Mouse (Mus musculus) embryo, embryonic 10 days (tissue): ENCODE results near the gene Rabgap1l.

Source experiments
- DNase-seq: peaks from one replicate; pipeline ENCODE4 v3.0.0-alpha.2; 2015; ENCODE audit warnings: low spot score

Gene Rabgap1l

GRCm38 (mm10) chr1:160277940-160278682, 514.9 kb downstream of the Rabgap1l start:
- no peak for DNase-seq

GRCm38 (mm10) chr1:160275248-160275647, 517.8 kb downstream of the Rabgap1l start:
- DNase-seq, result no peak

GRCm38 (mm10) chr1:160273133-160273743, 519.8 kb downstream of the Rabgap1l start:
- DNase-seq, result no peak

GRCm38 (mm10) chr1:160271282-160271967, 521.6 kb downstream of the Rabgap1l start:
- no peak for DNase-seq

GRCm38 (mm10) chr1:160268322-160268721, 524.7 kb downstream of the Rabgap1l start:
- DNase-seq, result no peak

GRCm38 (mm10) chr1:160263630-160264346, 529.2 kb downstream of the Rabgap1l start:
- no peak for DNase-seq

GRCm38 (mm10) chr1:160263053-160263452, 530.0 kb downstream of the Rabgap1l start:
- no peak for DNase-seq

GRCm38 (mm10) chr1:160262415-160262814, 530.6 kb downstream of the Rabgap1l start:
- no peak for DNase-seq

GRCm38 (mm10) chr1:160261849-160262248, 531.2 kb downstream of the Rabgap1l start:
- no peak for DNase-seq

GRCm38 (mm10) chr1:160260605-160261004, 532.4 kb downstream of the Rabgap1l start:
- DNase-seq, result no peak

- no peak for DNase-seq
Observed at GRCm38 (mm10) chr1:160259884-160260283, 533.1 kb downstream of the Rabgap1l start.

- no peak for DNase-seq
Observed at GRCm38 (mm10) chr1:160253108-160253507, 539.9 kb downstream of the Rabgap1l start.

- no peak for DNase-seq
Observed at GRCm38 (mm10) chr1:160251388-160252007, 541.5 kb downstream of the Rabgap1l start.

- no peak for DNase-seq
Observed at GRCm38 (mm10) chr1:160250782-160251181, 542.2 kb downstream of the Rabgap1l start.

- no peak for DNase-seq
Observed at GRCm38 (mm10) chr1:160249786-160250185, 543.2 kb downstream of the Rabgap1l start.

- no peak for DNase-seq
Observed at GRCm38 (mm10) chr1:160247473-160247872, 545.5 kb downstream of the Rabgap1l start.

- DNase-seq, result no peak
Observed at GRCm38 (mm10) chr1:160246844-160247243, 546.2 kb downstream of the Rabgap1l start.

- DNase-seq, result no peak
Observed at GRCm38 (mm10) chr1:160245954-160246353, 547.1 kb downstream of the Rabgap1l start.

- DNase-seq, result no peak
Observed at GRCm38 (mm10) chr1:160244689-160245088, 548.3 kb downstream of the Rabgap1l start.

GRCm38 (mm10) chr1:160240091-160240490, 552.9 kb downstream of the Rabgap1l start:
- no peak for DNase-seq

GRCm38 (mm10) chr1:160238852-160239443, 554.1 kb downstream of the Rabgap1l start:
- no peak for DNase-seq
